8 mouse cellular contexts compared by ENCODE assay signal in the genomic region with DNA sequence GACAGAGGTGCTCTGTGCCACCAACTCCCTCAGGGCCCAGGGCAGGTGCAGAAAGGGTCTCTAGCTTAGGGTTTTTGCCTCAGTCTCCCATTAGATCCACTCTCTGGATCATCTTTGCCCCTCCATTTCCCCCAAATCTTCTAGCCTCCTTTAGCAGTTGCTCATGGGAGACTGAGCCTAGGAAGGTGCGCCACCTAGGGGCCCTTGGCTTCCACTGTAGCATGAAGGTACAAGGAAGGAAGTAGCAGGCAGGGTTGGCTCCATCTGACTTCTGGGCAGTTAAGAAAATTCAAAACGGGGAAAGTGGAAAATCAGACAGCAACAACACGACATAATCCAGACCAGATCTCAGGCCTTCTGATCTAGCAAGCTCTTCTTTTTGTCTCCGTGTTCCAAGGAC. TPM values are rescaled to one million over a fixed set of nuclear protein-coding genes. Genes with fewer than 3 reads are reported as not detected.
DNase-seq lines count a peak whose midpoint lies in the region; ATAC-seq and TF ChIP-seq lines count a peak whose summit lies in the region.

No protein-coding gene starts in this region.

- WGBS in hindbrain, embryonic 10.5 days, result 15% methylated on average over 4 of the region's 4 CpGs
- 8% methylated on average over 4 of the region's 4 CpGs for WGBS in hindbrain, embryonic 16.5 days
- WGBS in stomach, postnatal 0 days, result 12% methylated on average over 4 of the region's 4 CpGs

- no peak overlapping the region for H3K4me3 ChIP-seq in hindbrain, embryonic 10.5 days
- no peak overlapping the region for H3K4me3 ChIP-seq in hindbrain, embryonic 16.5 days (ENCODE audit: low read length)
- H3K4me3 ChIP-seq in gastrocnemius, adult 2 months, result no peak overlapping the region; the same call in 1 of the 2 replicates
- no peak overlapping the region for H3K4me3 ChIP-seq in stomach, postnatal 0 days (ENCODE audit: low read depth, low read length)

- H3K27ac ChIP-seq in hindbrain, embryonic 10.5 days, result no peak overlapping the region
- no peak overlapping the region for H3K27ac ChIP-seq in hindbrain, embryonic 16.5 days (ENCODE audit: low read depth, low read length)
- peak overlapping the region; percentile 68 for H3K27ac ChIP-seq in gastrocnemius, adult 2 months
- no peak overlapping the region for H3K27ac ChIP-seq in stomach, postnatal 0 days (replicated peaks)

- no peaks in the 10 kb centered on the region for H3K36me3 ChIP-seq in hindbrain, embryonic 10.5 days
- H3K36me3 ChIP-seq in hindbrain, embryonic 16.5 days (ENCODE audit: control insufficient read depth, insufficient read depth, low read length), result no peaks in the 10 kb centered on the region
- no peaks in the 10 kb centered on the region for H3K36me3 ChIP-seq in stomach, postnatal 0 days (ENCODE audit: control insufficient read depth, insufficient read depth, low read length)

- H3K9ac ChIP-seq in hindbrain, embryonic 16.5 days (ENCODE audit: low read depth, low read length), result no peak overlapping the region
- H3K9ac ChIP-seq in stomach, postnatal 0 days (ENCODE audit: low read length), result no peak overlapping the region

- DNase-seq in hindbrain, embryonic 10.5 days (ENCODE audit: low spot score), result peak; percentile 67
- DNase-seq in ZHBTc4 (ENCODE audit: low read depth, low spot score), result peak; percentile 74
- peak; percentile 71 to 72 for DNase-seq in cerebellum, postnatal 36 days
- peak; percentile 71 for DNase-seq in gastrocnemius, adult 2 months
- peak; percentile 48 for DNase-seq in layer of hippocampus, adult 9-11 months
- DNase-seq in stomach, postnatal 0 days (ENCODE audit: low spot score), result peak; percentile 73

- no peak overlapping the region for H3K4me2 ChIP-seq in hindbrain, embryonic 16.5 days (ENCODE audit: low read length)
- no peak overlapping the region for H3K4me2 ChIP-seq in stomach, postnatal 0 days (replicated peaks; ENCODE audit: low read depth)

- peaks cover 48% of the 10 kb centered on the region for H3K4me1 ChIP-seq in hindbrain, embryonic 10.5 days (replicated peaks)
- peaks cover 23% of the 10 kb centered on the region for H3K4me1 ChIP-seq in hindbrain, embryonic 16.5 days (ENCODE audit: control insufficient read depth, insufficient read depth, low read depth, low read length)
- no peaks in the 10 kb centered on the region for H3K4me1 ChIP-seq in stomach, postnatal 0 days (replicated peaks; ENCODE audit: control insufficient read depth, insufficient read depth)

- no peak for TF ChIP-seq EP300 in stomach, postnatal 0 days (optimal IDR thresholded peaks at IDR 0.05)

- no peak for ATAC-seq in hindbrain, embryonic 16.5 days
- peak; percentile 82 for ATAC-seq in megakaryocyte-erythroid progenitor cell, adult 5-6 weeks (replicated peaks; ENCODE audit: low FRiP score, low TSS enrichment, poor library complexity, severe bottlenecking)
- ATAC-seq in stomach, postnatal 0 days (ENCODE audit: low FRiP score, low TSS enrichment), result no peak; the same call in 1 of the 2 replicates

- H3K9me3 ChIP-seq in hindbrain, embryonic 10.5 days, result no peaks in the 10 kb centered on the region
- H3K9me3 ChIP-seq in hindbrain, embryonic 16.5 days (ENCODE audit: control insufficient read depth, low read length), result no peaks in the 10 kb centered on the region
- no peaks in the 10 kb centered on the region for H3K9me3 ChIP-seq in stomach, postnatal 0 days (ENCODE audit: control insufficient read depth, low read length)

- intact Hi-C loops in gastrocnemius, adult 2 months (cut with DNase I), result loop anchor here (2.0 kb wide), 2 partner anchors 144 to 152 kb away; no protein-coding TSS in a partner anchor

- TF ChIP-seq CTCF in gastrocnemius, adult 2 months (IDR thresholded peaks at IDR 0.05), result peak; percentile 87
- TF ChIP-seq CTCF in stomach, postnatal 0 days (IDR thresholded peaks at IDR 0.05; ENCODE audit: low read depth), result peak; percentile 90

- peaks cover 53% of the 10 kb centered on the region for H3K27me3 ChIP-seq in hindbrain, embryonic 10.5 days (ENCODE audit: insufficient read depth, poor library complexity, severe bottlenecking)
- H3K27me3 ChIP-seq in hindbrain, embryonic 16.5 days (replicated peaks; ENCODE audit: control insufficient read depth, insufficient read depth, low read length), result no peaks in the 10 kb centered on the region
- H3K27me3 ChIP-seq in stomach, postnatal 0 days (ENCODE audit: control insufficient read depth, insufficient read depth, low read length), result no peaks in the 10 kb centered on the region

RNA-seq across cellular contexts. Expression of gene Scmh1, which starts 36.4 kb away (rescaled TPM):
- polyA plus RNA-seq in hindbrain, embryonic 10.5 days (2016; fragmentation: Nextera tagmentation; extraction: Ambion mirVana), result 44.1 and 59.1 TPM in 2 replicates
- 74.5 and 90.0 TPM in 2 replicates for polyA plus RNA-seq in hindbrain, embryonic 16.5 days (2015; fragmentation: Nextera tagmentation; extraction: Ambion mirVana)
- total RNA-seq in gastrocnemius, adult 2 months (2021), result 10 to 100 TPM; 46.3 to 52.4 TPM
- total RNA-seq in megakaryocyte-erythroid progenitor cell, adult 5-6 weeks (2014; fragmentation: Nextera tagmentation), result 27.6 and 65.7 TPM in 2 replicates
- 9.7 and 16.9 TPM in 2 replicates for total RNA-seq in megakaryocyte-erythroid progenitor cell, adult 5-6 weeks (2017)
- polyA plus RNA-seq in stomach, postnatal 0 days (2015; fragmentation: Nextera tagmentation; extraction: Ambion mirVana), result 35.6 and 38.7 TPM in 2 replicates
